Mouse (Mus musculus): ENCODE results near the gene Tmem40. TPM values are rescaled to one million over a fixed set of nuclear protein-coding genes. Genes with fewer than 3 reads are reported as not detected.

The Tmem40 gene
- polyA plus RNA-seq, 1 experiment from 2014 or later, result 2.2 TPM

- Histone ChIP-seq H3K9ac (no peak overlapping the region), H3K4me2 (no peak overlapping the region), H3K36me3 (ENCODE audit: insufficient read depth) (peaks cover 87% of the 10 kb centered on the region), H3K27ac (ENCODE audit: low read depth) (no peak overlapping the region), H3K9me3 (ENCODE audit: low read depth, low read length) (no peaks in the 10 kb centered on the region), H3K27me3 (ENCODE audit: insufficient read depth, low read length) (no peaks in the 10 kb centered on the region), H3K4me3 (ENCODE audit: low read depth, low read length) (no peak overlapping the region), H3K4me1 (ENCODE audit: insufficient read depth) (peaks cover 5% of the 10 kb centered on the region; the same call in 1 of the 2 replicates)
- 43% methylated on average over 16 of the region's 16 CpGs for whole genome bisulfite sequencing
- ATAC-seq (ENCODE audit: insufficient read depth) (peak; percentile 65), DNase-seq (peak; percentile 92)
- peak; percentile 80 for TF ChIP-seq CTCF (IDR thresholded peaks at IDR 0.05; ENCODE audit: low read depth)
Observed at GRCm38 (mm10) chr6:115803541-115804382, 41.6 kb upstream of the Tmem40 start.

GRCm38 (mm10) chr6:115801811-115802210 lies 39.6 kb upstream of the Tmem40 start:
- DNase-seq, result no peak
- no peaks in the 10 kb centered on the region for H3K27me3 ChIP-seq (ENCODE audit: insufficient read depth, low read length)
- H3K9ac ChIP-seq, result no peak overlapping the region
- no peak overlapping the region for H3K4me3 ChIP-seq (ENCODE audit: low read depth, low read length)
- no peak for ATAC-seq (ENCODE audit: insufficient read depth)
- peaks cover 4% of the 10 kb centered on the region; the same call in 1 of the 2 replicates for H3K4me1 ChIP-seq (ENCODE audit: insufficient read depth)
- no peak for TF ChIP-seq CTCF (IDR thresholded peaks at IDR 0.05; ENCODE audit: low read depth)
- 86% methylated on average over 3 of the region's 3 CpGs for WGBS
- H3K9me3 ChIP-seq (ENCODE audit: low read depth, low read length), result no peaks in the 10 kb centered on the region
- H3K36me3 ChIP-seq (ENCODE audit: insufficient read depth), result peaks cover 97% of the 10 kb centered on the region
- no peak overlapping the region for H3K27ac ChIP-seq (ENCODE audit: low read depth)
- no peak overlapping the region for H3K4me2 ChIP-seq

GRCm38 (mm10) chr6:115792691-115793215 lies 30.5 kb upstream of the Tmem40 start:
- H3K27me3 ChIP-seq (ENCODE audit: insufficient read depth, low read length), result no peaks in the 10 kb centered on the region
- no peak overlapping the region for H3K9ac ChIP-seq
- peaks cover 97% of the 10 kb centered on the region for H3K36me3 ChIP-seq (ENCODE audit: insufficient read depth)
- H3K4me1 ChIP-seq (ENCODE audit: insufficient read depth), result no peaks in the 10 kb centered on the region
- no peak for TF ChIP-seq CTCF (IDR thresholded peaks at IDR 0.05; ENCODE audit: low read depth)
- H3K4me2 ChIP-seq, result no peak overlapping the region
- no peaks in the 10 kb centered on the region for H3K9me3 ChIP-seq (ENCODE audit: low read depth, low read length)
- ATAC-seq (ENCODE audit: insufficient read depth) (peak; percentile 38), DNase-seq (no peak)
- no peak overlapping the region for H3K27ac ChIP-seq (ENCODE audit: low read depth)
- H3K4me3 ChIP-seq (ENCODE audit: low read depth, low read length), result no peak overlapping the region
- 85% methylated on average over 21 of the region's 21 CpGs for WGBS

DNA sequence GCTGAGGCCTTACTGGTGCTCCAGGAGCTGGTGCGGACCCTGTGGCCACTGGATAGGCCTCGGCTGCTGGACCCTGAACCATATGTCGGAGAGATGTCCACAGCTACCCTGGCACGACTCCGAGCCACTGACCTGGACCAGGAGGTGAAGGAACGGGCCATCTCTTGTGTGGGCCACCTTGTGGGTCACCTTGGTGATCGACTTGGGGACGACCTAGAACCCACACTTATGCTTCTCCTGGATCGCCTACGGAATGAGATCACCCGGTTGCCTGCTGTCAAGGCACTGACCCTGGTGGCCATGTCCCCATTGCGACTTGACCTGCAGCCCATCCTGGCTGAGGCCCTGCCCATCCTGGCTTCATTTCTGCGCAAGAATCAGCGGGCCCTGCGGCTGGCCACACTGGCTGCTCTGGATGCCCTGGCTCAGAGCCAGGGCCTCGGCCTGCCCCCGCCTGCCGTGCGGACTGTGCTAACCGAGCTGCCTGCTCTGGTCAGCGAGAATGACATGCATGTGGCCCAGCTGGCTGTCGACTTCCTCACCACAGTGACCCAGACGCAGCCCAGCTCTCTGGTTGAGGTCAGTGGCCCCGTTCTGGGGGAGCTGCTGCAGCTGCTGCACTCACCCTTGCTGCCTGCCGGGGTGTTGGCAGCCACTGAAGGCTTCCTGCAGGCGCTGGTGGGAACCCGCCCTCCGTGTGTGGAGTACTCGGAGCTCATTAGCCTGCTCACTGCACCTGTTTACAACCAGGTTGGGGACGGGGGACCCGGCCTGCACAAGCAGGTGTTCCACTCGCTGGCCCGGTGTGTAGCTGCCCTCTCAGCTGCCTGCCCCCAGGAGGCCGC lies 29.9 kb upstream of the Tmem40 start:
- Histone ChIP-seq H3K4me3 (ENCODE audit: low read depth, low read length) (no peak overlapping the region), H3K9ac (no peak overlapping the region), H3K4me1 (ENCODE audit: insufficient read depth) (no peaks in the 10 kb centered on the region), H3K27ac (ENCODE audit: low read depth) (no peak overlapping the region), H3K4me2 (no peak overlapping the region), H3K9me3 (ENCODE audit: low read depth, low read length) (no peaks in the 10 kb centered on the region), H3K36me3 (ENCODE audit: insufficient read depth) (peaks cover 97% of the 10 kb centered on the region), H3K27me3 (ENCODE audit: insufficient read depth, low read length) (no peaks in the 10 kb centered on the region)
- peak; percentile 59 for DNase-seq
- 68% methylated on average over 34 of the region's 34 CpGs for WGBS
- ATAC-seq (ENCODE audit: insufficient read depth), result peak; percentile 39; the same call in 1 of the 2 replicates
- TF ChIP-seq CTCF (IDR thresholded peaks at IDR 0.05; ENCODE audit: low read depth), result no peak

DNA sequence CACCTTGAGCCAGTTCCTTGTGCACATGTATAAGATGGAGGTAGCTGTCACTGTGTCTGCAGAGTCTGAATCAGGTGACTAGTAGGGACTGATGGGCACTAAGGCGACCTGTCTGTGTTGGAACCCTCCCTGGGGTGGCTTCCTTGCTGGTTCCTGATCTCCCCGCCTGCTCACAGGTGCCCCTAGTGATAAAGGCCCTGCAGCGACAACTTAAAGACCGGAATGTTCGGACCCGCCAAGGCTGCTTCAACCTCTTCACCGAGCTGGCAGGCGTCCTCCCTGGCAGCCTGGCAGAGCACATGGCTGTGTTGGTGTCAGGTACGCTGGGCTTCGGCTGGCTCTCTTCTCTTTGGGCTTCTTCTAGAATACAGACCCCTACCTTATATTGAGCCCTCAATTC lies 28.8 kb upstream of the Tmem40 start:
- H3K4me2 ChIP-seq, result no peak overlapping the region
- no peak overlapping the region for H3K4me3 ChIP-seq (ENCODE audit: low read depth, low read length)
- TF ChIP-seq CTCF (IDR thresholded peaks at IDR 0.05; ENCODE audit: low read depth), result no peak
- H3K9me3 ChIP-seq (ENCODE audit: low read depth, low read length), result no peaks in the 10 kb centered on the region
- no peak for DNase-seq
- no peak overlapping the region for H3K9ac ChIP-seq
- no peak for ATAC-seq (ENCODE audit: insufficient read depth)
- 77% methylated on average over 10 of the region's 10 CpGs for WGBS
- peaks cover 97% of the 10 kb centered on the region for H3K36me3 ChIP-seq (ENCODE audit: insufficient read depth)
- no peak overlapping the region for H3K27ac ChIP-seq (ENCODE audit: low read depth)
- H3K4me1 ChIP-seq (ENCODE audit: insufficient read depth), result no peaks in the 10 kb centered on the region
- no peaks in the 10 kb centered on the region for H3K27me3 ChIP-seq (ENCODE audit: insufficient read depth, low read length)

DNA sequence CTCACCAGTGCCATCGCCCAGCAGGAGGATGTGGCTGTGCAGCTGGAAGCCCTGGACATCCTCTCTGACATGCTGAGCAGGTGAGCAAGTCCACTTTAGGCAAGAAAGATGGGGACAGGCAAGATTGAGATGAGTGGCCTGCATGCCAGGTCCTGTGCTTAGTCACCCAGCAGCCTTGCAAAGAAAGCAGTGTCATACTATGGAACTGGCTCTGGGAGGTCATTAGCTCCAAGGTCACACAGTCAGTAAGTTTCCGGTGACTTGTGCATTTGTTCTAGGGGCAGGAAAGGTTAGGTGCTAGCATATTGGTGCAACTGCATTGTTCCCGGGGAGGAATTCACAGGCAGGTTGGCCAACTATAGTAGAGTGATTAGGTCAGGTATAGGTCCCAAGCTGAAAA lies 20.6 kb upstream of the Tmem40 start:
- peaks cover 95% of the 10 kb centered on the region for H3K36me3 ChIP-seq (ENCODE audit: insufficient read depth)
- no peak overlapping the region for H3K4me3 ChIP-seq (ENCODE audit: low read depth, low read length)
- 93% methylated on average over 3 of the region's 3 CpGs for WGBS
- no peak overlapping the region for H3K4me2 ChIP-seq
- no peak overlapping the region; the same call in 1 of the 2 replicates for H3K9ac ChIP-seq
- DNase-seq, result no peak
- H3K27me3 ChIP-seq (ENCODE audit: insufficient read depth, low read length), result no peaks in the 10 kb centered on the region
- ATAC-seq (ENCODE audit: insufficient read depth), result no peak
- TF ChIP-seq CTCF (IDR thresholded peaks at IDR 0.05; ENCODE audit: low read depth), result no peak
- H3K27ac ChIP-seq (ENCODE audit: low read depth), result no peak overlapping the region
- H3K9me3 ChIP-seq (ENCODE audit: low read depth, low read length), result no peaks in the 10 kb centered on the region
- no peaks in the 10 kb centered on the region for H3K4me1 ChIP-seq (ENCODE audit: insufficient read depth)
